Mouse (Mus musculus) MEL (cell line): Measurements from ENCODE around the gene Acox2. TPM values are rescaled to one million over a fixed set of nuclear protein-coding genes. Genes with fewer than 3 reads are reported as not detected.

Experiments used
- DNase-seq: peaks from one replicate; pipeline ENCODE4 v3.0.0; 2011; ENCODE audit warnings: low read depth, low spot score
- H3K27ac ChIP-seq: 2 replicates; pipeline ENCODE4 v1.5.1; 2012; ENCODE audit warnings: low read depth, mild to moderate bottlenecking, control low read depth, low read length, moderate library complexity; ENCODE audit not compliant: control insufficient read depth
- H3K27me3 ChIP-seq, 2 experiments: fragments of 150-350 bp in 1 of 2; sonication (generic) in 1 of 2; 2 replicates each; pipeline ENCODE4 v1.6.1; 2012; ENCODE audit warnings: low read length in 2 of 2, mild to moderate bottlenecking in 2 of 2, improper control_type of control experiment in 1 of 2, moderate library complexity in 1 of 2; ENCODE audit not compliant: insufficient read depth in 2 of 2, control insufficient read depth in 1 of 2
- H3K36me3 ChIP-seq, 2 experiments: 2 replicates each; pipeline ENCODE4 v1.6.1; 2012 to 2014; ENCODE audit warnings: low read length in 2 of 2, improper control_type of control experiment in 1 of 2, inconsistent platforms in 1 of 2, mild to moderate bottlenecking in 1 of 2; ENCODE audit not compliant: insufficient read depth in 2 of 2, control insufficient read depth in 1 of 2
- H3K4me1 ChIP-seq, 2 experiments: fragments of 150-350 bp in 1 of 2; sonication (generic) in 1 of 2; 2 replicates each; pipeline ENCODE4 v1.6.1; 2012; ENCODE audit warnings: low read length in 2 of 2, improper control_type of control experiment in 1 of 2, mild to moderate bottlenecking in 1 of 2; ENCODE audit not compliant: insufficient read depth in 2 of 2, control insufficient read depth in 1 of 2
- H3K4me3 ChIP-seq, 2 experiments: fragments of 150-350 bp in 1 of 2; sonication (generic) in 1 of 2; 2 replicates each; pipeline ENCODE4 v1.5.1; 2012; ENCODE audit warnings: low read depth in 2 of 2, low read length in 2 of 2, mild to moderate bottlenecking in 2 of 2, moderate library complexity in 2 of 2, control low read depth in 1 of 2, improper control_type of control experiment in 1 of 2; ENCODE audit not compliant: control insufficient read depth in 1 of 2, insufficient read depth in 1 of 2
- H3K79me2 ChIP-seq: 2 replicates; pipeline ENCODE4 v1.6.1; 2012; ENCODE audit warnings: mild to moderate bottlenecking, low read length, moderate library complexity; ENCODE audit not compliant: control insufficient read depth, poor library complexity, insufficient read depth
- H3K9ac ChIP-seq: 2 replicates; pipeline ENCODE4 v1.6.1; 2012; ENCODE audit warnings: low read depth, mild to moderate bottlenecking, control low read depth, low read length, moderate library complexity; ENCODE audit not compliant: control insufficient read depth, poor library complexity, severe bottlenecking
- H3K9me3 ChIP-seq: fragments of 150-350 bp; sonication (generic); replicated peaks from 2 replicates; pipeline ENCODE4 v1.6.1; 2012; ENCODE audit warnings: mild to moderate bottlenecking, low read length, improper control_type of control experiment, moderate library complexity; ENCODE audit not compliant: insufficient read depth
- BHLHE40 ChIP-seq: IDR thresholded peaks from 2 replicates; pipeline ENCODE4 v1.6.1; 2012; ENCODE audit warnings: low read depth, mild to moderate bottlenecking, inconsistent platforms, low read length, improper control_type of control experiment, borderline replicate concordance
- CTCF ChIP-seq, 3 experiments: IDR thresholded peaks in 2 of 3; conservative IDR thresholded peaks in 1 of 3; 2 replicates each; pipeline ENCODE4 v1.5.1; 2011 to 2012; ENCODE audit warnings: low read length in 3 of 3, low read depth in 2 of 3, mild to moderate bottlenecking in 2 of 3, improper control_type of control experiment in 1 of 3, inconsistent platforms in 1 of 3, mixed read lengths in 1 of 3, moderate library complexity in 1 of 3; ENCODE audit not compliant: control insufficient read depth in 1 of 3, insufficient read depth in 1 of 3, poor library complexity in 1 of 3, severe bottlenecking in 1 of 3
- E2F4 ChIP-seq: IDR thresholded peaks from 2 replicates; pipeline ENCODE4 v1.6.1; 2011; ENCODE audit warnings: low read depth, low read length, improper control_type of control experiment, borderline replicate concordance
- ELF1 ChIP-seq: IDR thresholded peaks from 2 replicates; pipeline ENCODE4 v1.6.1; 2014; ENCODE audit warnings: low read depth, mild to moderate bottlenecking, inconsistent platforms, low read length, improper control_type of control experiment, moderate library complexity
- EP300 ChIP-seq, 2 experiments: IDR thresholded peaks; 2 replicates each; pipeline ENCODE4 v1.6.1; 2011; ENCODE audit warnings: improper control_type of control experiment in 2 of 2, low read length in 2 of 2, low read depth in 1 of 2, mild to moderate bottlenecking in 1 of 2
- GABPA ChIP-seq: IDR thresholded peaks from 2 replicates; pipeline ENCODE4 v1.6.1; 2012; ENCODE audit warnings: low read depth, mild to moderate bottlenecking, inconsistent platforms, low read length, improper control_type of control experiment, moderate library complexity
- GATA1 ChIP-seq: IDR thresholded peaks from 2 replicates; pipeline ENCODE4 v1.6.1; 2011; ENCODE audit warnings: low read depth, low read length, improper control_type of control experiment
- JUND ChIP-seq: IDR thresholded peaks from 2 replicates; pipeline ENCODE4 v1.6.1; 2011; ENCODE audit warnings: low read depth, mild to moderate bottlenecking, improper control_type of control experiment, low read length
- KAT2A ChIP-seq: conservative IDR thresholded peaks from 2 replicates; pipeline ENCODE4 v1.6.1; 2012; ENCODE audit warnings: low read depth, low read length, improper control_type of control experiment, inconsistent platforms
- MAZ ChIP-seq: IDR thresholded peaks from 2 replicates; pipeline ENCODE4 v1.6.1; 2012; ENCODE audit warnings: low read depth, mild to moderate bottlenecking, inconsistent platforms, low read length, improper control_type of control experiment
- MYB ChIP-seq: IDR thresholded peaks from 2 replicates; pipeline ENCODE4 v1.6.1; 2011; ENCODE audit warnings: mild to moderate bottlenecking, low read depth, low read length, improper control_type of control experiment
- MYC ChIP-seq: IDR thresholded peaks from 2 replicates; pipeline ENCODE4 v1.6.1; 2011; ENCODE audit warnings: low read depth, mild to moderate bottlenecking, low read length, improper control_type of control experiment, moderate library complexity
- NELFE ChIP-seq: IDR thresholded peaks from 2 replicates; pipeline ENCODE4 v1.6.1; 2011; ENCODE audit warnings: low read depth, low read length, improper control_type of control experiment
- NRF1 ChIP-seq: IDR thresholded peaks from 2 replicates; pipeline ENCODE4 v1.6.1; 2014; ENCODE audit warnings: low read depth, mild to moderate bottlenecking, inconsistent platforms, low read length, improper control_type of control experiment, moderate library complexity; ENCODE audit not compliant: poor library complexity, insufficient read depth, severe bottlenecking
- POLR2A ChIP-seq, 2 experiments: IDR thresholded peaks; 2 replicates each; pipeline ENCODE4 v1.6.1; 2011 to 2012; ENCODE audit warnings: low read length in 2 of 2, mild to moderate bottlenecking in 2 of 2, control low read depth in 1 of 2, improper control_type of control experiment in 1 of 2, low read depth in 1 of 2, moderate library complexity in 1 of 2; ENCODE audit not compliant: control insufficient read depth in 1 of 2, insufficient read depth in 1 of 2, poor library complexity in 1 of 2
- POLR2AphosphoS2 ChIP-seq: IDR thresholded peaks from 2 replicates; pipeline ENCODE4 v1.6.1; 2011; ENCODE audit warnings: low read length, improper control_type of control experiment
- POLR2AphosphoS5 ChIP-seq: IDR thresholded peaks from 2 replicates; pipeline ENCODE4 v1.6.1; 2012; ENCODE audit warnings: low read depth, borderline replicate concordance, mild to moderate bottlenecking, inconsistent platforms, low read length, moderate library complexity, mixed read lengths
- RCOR1 ChIP-seq: IDR thresholded peaks from 2 replicates; pipeline ENCODE4 v1.6.1; 2012; ENCODE audit warnings: low read depth, mild to moderate bottlenecking, inconsistent platforms, low read length, improper control_type of control experiment
- SIN3A ChIP-seq: IDR thresholded peaks from 2 replicates; pipeline ENCODE4 v1.6.1; 2012; ENCODE audit warnings: low read length, improper control_type of control experiment, inconsistent platforms
- TAL1 ChIP-seq: IDR thresholded peaks from 2 replicates; pipeline ENCODE4 v1.6.1; 2012; ENCODE audit warnings: mild to moderate bottlenecking, inconsistent platforms, low read length, moderate library complexity, mixed read lengths
- TBP ChIP-seq: IDR thresholded peaks from 2 replicates; pipeline ENCODE4 v1.8.0; 2011; ENCODE audit warnings: low read depth, low read length, improper control_type of control experiment
- USF2 ChIP-seq, 2 experiments: IDR thresholded peaks; 2 replicates each; pipeline ENCODE4 v1.6.1; 2011 to 2012; ENCODE audit warnings: improper control_type of control experiment in 2 of 2, low read length in 2 of 2, borderline replicate concordance in 1 of 2, inconsistent platforms in 1 of 2, low read depth in 1 of 2, mild to moderate bottlenecking in 1 of 2; ENCODE audit not compliant: insufficient read depth in 1 of 2
- ZKSCAN1 ChIP-seq: IDR thresholded peaks from 2 replicates; pipeline ENCODE4 v1.6.1; 2012; ENCODE audit warnings: low read depth, mild to moderate bottlenecking, inconsistent platforms, low read length, improper control_type of control experiment, moderate library complexity
- ZMIZ1 ChIP-seq: IDR thresholded peaks from 2 replicates; pipeline ENCODE4 v1.6.1; 2012; ENCODE audit warnings: low read depth, mild to moderate bottlenecking, inconsistent platforms, low read length, improper control_type of control experiment, moderate library complexity
- polyA plus RNA-seq, 2 experiments: library from polyadenylated mRNA; stranded (reverse) in 1 of 2; unstranded in 1 of 2; fragments of >175 nt in 1 of 2; fragments of >200 nt in 1 of 2; gene quantifications; 2 replicates each; pipeline versions ENCODE4 v1.2.1 to v1.2.4; 2012; ENCODE audit warnings: low replicate concordance in 2 of 2, low read depth in 1 of 2; ENCODE audit not compliant: insufficient read length in 2 of 2, insufficient read depth in 1 of 2, missing spikeins in 1 of 2
- total RNA-seq: library from RNA; depleted of rRNA; stranded (reverse); fragments of 300-350 nt; gene quantifications from 2 replicates; pipeline ENCODE4 v1.2.3, GENCODE M21; 2012

Acox2 gene
- total and polyA plus RNA-seq, 3 experiments: 0.43 TPM; not detected in 2

DNA sequence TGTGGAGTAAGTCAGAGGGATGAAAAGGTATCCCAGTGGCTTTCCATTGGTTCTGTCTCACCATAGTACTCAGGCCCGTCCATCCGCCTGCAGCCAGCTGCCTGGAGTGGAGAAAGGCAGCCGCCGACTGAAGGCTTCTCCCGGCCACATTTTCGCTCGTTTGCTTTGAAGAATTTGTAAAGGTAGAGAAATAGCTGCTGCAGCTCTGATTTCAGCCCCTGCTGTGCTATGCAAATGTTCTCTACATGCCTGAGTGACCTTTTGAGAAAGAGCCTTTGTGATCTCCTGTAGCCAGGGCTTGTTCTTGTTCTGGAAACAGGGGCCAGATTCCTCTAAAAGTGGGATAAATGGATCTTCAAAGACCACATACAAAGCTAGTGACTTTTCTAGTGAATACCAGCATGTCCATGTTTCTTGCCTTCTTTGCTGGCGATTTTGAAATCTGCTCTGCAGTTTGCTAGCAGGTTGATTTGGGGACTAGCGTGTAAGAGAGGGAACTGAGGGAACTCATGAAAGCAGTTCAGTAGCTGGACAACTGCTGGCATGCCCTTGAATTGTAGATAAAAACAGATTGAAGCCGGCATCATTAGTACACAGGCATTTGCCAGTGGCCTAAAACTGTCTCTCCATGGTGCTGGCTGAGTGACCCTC is 40.3 kb downstream of the Acox2 start:
- DNase-seq: no peak
- Histone ChIP-seq H3K9ac (no peak overlapping the region), H3K4me1 (peaks cover 0 to 3% of the 10 kb centered on the region in 2 experiments; a peak in 1 of 4 replicates), H3K79me2 (peaks cover 10% of the 10 kb centered on the region), H3K4me3 (no peak overlapping the region), H3K27me3 (no peaks in the 10 kb centered on the region), H3K9me3 (no peaks in the 10 kb centered on the region), H3K27ac (no peak overlapping the region), H3K36me3 (peaks cover 0 to 11% of the 10 kb centered on the region in 2 experiments; a peak in 2 of 4 replicates)
- TF ChIP-seq KAT2A (no peak), POLR2A (IDR thresholded peaks at IDR 0.05; ENCODE audit: control insufficient read depth in 1 of 2, insufficient read depth in 1 of 2, low read depth in 1 of 2, low read length in 2 of 2, poor library complexity in 1 of 2) (no peak), NELFE (no peak), EP300 (IDR thresholded peaks at IDR 0.05; ENCODE audit: low read depth in 1 of 2, low read length in 2 of 2) (no peak), GATA1 (no peak), MYC (no peak), SIN3A (no peak), ZMIZ1 (no peak), USF2 (IDR thresholded peaks at IDR 0.05; ENCODE audit: borderline replicate concordance in 1 of 2, insufficient read depth in 1 of 2, low read depth in 1 of 2, low read length in 2 of 2) (no peak), POLR2AphosphoS2 (no peak), MAZ (no peak)

DNA sequence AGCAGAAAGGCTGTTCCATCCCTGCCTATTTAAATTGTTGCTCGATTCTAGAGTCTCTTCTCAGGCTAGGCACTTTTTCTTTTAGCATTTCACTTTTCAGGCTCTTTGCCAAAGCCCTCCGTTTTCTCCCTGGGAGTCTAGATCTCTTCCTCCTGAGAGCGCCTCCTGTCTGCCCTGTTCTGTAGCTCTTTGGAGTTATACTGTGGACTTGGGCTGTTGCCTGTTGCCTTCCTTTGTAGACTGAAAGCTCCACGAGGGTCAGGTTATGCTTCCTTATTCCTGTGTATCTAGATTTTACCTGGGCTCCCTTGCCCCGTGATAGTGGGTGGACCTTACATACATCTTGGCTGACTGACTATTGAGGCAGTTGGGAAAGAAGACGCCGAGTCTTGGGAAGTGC is 40.9 kb downstream of the Acox2 start:
- H3K9ac ChIP-seq: no peak overlapping the region
- no peaks in the 10 kb centered on the region for H3K9me3 ChIP-seq
- H3K36me3 ChIP-seq: peaks cover 0 to 7% of the 10 kb centered on the region in 2 experiments; a peak in 2 of 4 replicates
- peaks cover 0 to 3% of the 10 kb centered on the region in 2 experiments; a peak in 1 of 4 replicates for H3K4me1 ChIP-seq
- H3K79me2 ChIP-seq: peaks cover 10% of the 10 kb centered on the region
- H3K4me3 ChIP-seq: no peak overlapping the region
- DNase-seq: no peak
- H3K27me3 ChIP-seq: no peaks in the 10 kb centered on the region
- H3K27ac ChIP-seq: no peak overlapping the region
- TF ChIP-seq GABPA (no peak), POLR2AphosphoS5 (no peak)
- TF ChIP-seq, all 39 proteins: peak for 0

DNA sequence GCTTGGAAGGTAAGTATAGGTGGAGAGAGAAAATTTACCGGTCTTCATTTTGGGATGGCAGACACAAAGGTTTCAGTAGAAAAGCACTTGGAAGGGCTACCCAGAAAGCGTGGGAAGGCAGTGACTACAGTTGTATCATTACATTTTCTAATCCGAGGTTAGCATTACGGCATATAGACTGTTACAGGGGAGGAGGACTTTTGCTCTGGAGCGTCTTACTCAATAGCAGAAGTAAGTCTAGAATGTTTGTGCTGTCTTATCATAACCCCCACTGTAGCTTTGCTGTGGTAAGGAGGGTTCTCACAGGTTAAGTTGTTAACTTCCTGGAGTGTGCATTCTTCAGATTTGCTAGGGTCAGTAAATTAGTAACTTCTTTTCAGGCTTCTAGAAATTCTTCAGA is 43.1 kb downstream of the Acox2 start:
- H3K9me3 ChIP-seq: no peaks in the 10 kb centered on the region
- H3K4me3 ChIP-seq: peak overlapping the region; percentile 98 to 99
- H3K36me3 ChIP-seq: peaks cover 0 to 3% of the 10 kb centered on the region in 2 experiments; a peak in 2 of 4 replicates
- H3K9ac ChIP-seq: peak overlapping the region; percentile 86
- H3K4me1 ChIP-seq: 0 out of 4 replicates have a peak, but pooled peaks cover 0 to 3% of the 10 kb centered on the region in 2 experiments
- H3K79me2 ChIP-seq: peaks cover 10% of the 10 kb centered on the region
- no peaks in the 10 kb centered on the region; a peak in 1 of 4 replicates for H3K27me3 ChIP-seq
- H3K27ac ChIP-seq: peak overlapping the region; percentile 69
- DNase-seq: peak; percentile 88
- peak; percentile 49 for TF ChIP-seq TAL1
- TF ChIP-seq MAZ: no peak
- TF ChIP-seq MYB: no peak
- peak; percentile 50 to 57; a peak in 2 of 4 replicates for TF ChIP-seq EP300 (IDR thresholded peaks at IDR 0.05; ENCODE audit: low read depth in 1 of 2, low read length in 2 of 2)
- no peak for TF ChIP-seq E2F4
- peak; percentile 26; the same call in 1 of the 2 replicates for TF ChIP-seq BHLHE40
- TF ChIP-seq CTCF (IDR thresholded peaks at IDR 0.05 in 2 of 3, conservative IDR thresholded peaks at IDR 0.05 in 1 of 3; ENCODE audit: control insufficient read depth in 1 of 3, insufficient read depth in 1 of 3, low read depth in 2 of 3, low read length in 3 of 3, poor library complexity in 1 of 3, severe bottlenecking in 1 of 3): no peak
- no peak for TF ChIP-seq ZKSCAN1
- no peak for TF ChIP-seq NRF1
- no peak for TF ChIP-seq POLR2AphosphoS2
- peak; percentile 61 for TF ChIP-seq TBP
- peak; percentile 72 for TF ChIP-seq GATA1
- TF ChIP-seq ELF1: no peak
- no peak for TF ChIP-seq JUND
- TF ChIP-seq USF2 (IDR thresholded peaks at IDR 0.05; ENCODE audit: borderline replicate concordance in 1 of 2, insufficient read depth in 1 of 2, low read depth in 1 of 2, low read length in 2 of 2): no peak
- no peak for TF ChIP-seq POLR2AphosphoS5
- peak; percentile 65 for TF ChIP-seq RCOR1
